Mouse (Mus musculus) lung, embryonic 14.5 days (tissue): Measurements from ENCODE around the gene Csgalnact2. TPM values are rescaled to one million over a fixed set of nuclear protein-coding genes. Genes with fewer than 3 reads are reported as not detected.

Experiments
- ATAC-seq: fragments of 200-750 bp; cut with Nextera tagmentation; 2 replicates; pipeline ENCODE4 v1.8.0; 2017; ENCODE audit warnings: mild to moderate bottlenecking, moderate TSS enrichment, moderate library complexity; ENCODE audit not compliant: insufficient read depth
- DNase-seq: peaks from one replicate; pipeline ENCODE4 v3.0.0-alpha.2; 2015
- H3K27ac ChIP-seq: fragments of 300-500 bp; sonication (generic); 2 replicates; pipeline ENCODE4 v1.5.1; 2014; ENCODE audit warnings: low read depth, mild to moderate bottlenecking, moderate library complexity
- H3K27me3 ChIP-seq: fragments of 300-500 bp; sonication (generic); 2 replicates; pipeline ENCODE4 v1.6.1; 2014; ENCODE audit warnings: low read length, control low read depth; ENCODE audit not compliant: insufficient read depth
- H3K36me3 ChIP-seq: fragments of 300-500 bp; sonication (generic); 2 replicates; pipeline ENCODE4 v1.6.1; 2014; ENCODE audit warnings: control low read depth; ENCODE audit not compliant: insufficient read depth
- H3K4me1 ChIP-seq: fragments of 300-500 bp; sonication (generic); 2 replicates; pipeline ENCODE4 v1.6.1; 2014; ENCODE audit warnings: antibody characterized with exemption, control low read depth; ENCODE audit not compliant: insufficient read depth
- H3K4me2 ChIP-seq: fragments of 300-500 bp; sonication (generic); 2 replicates; pipeline ENCODE4 v1.6.1; 2014; ENCODE audit warnings: mild to moderate bottlenecking
- H3K4me3 ChIP-seq: fragments of 300-500 bp; sonication (generic); 2 replicates; pipeline ENCODE4 v1.5.1; 2014; ENCODE audit warnings: low read depth, low read length
- H3K9ac ChIP-seq: fragments of 300-500 bp; sonication (generic); 2 replicates; pipeline ENCODE4 v1.6.1; 2014
- H3K9me3 ChIP-seq: fragments of 300-500 bp; sonication (generic); 2 replicates; pipeline ENCODE4 v1.6.1; 2016; ENCODE audit warnings: low read depth, low read length, control low read depth
- CTCF ChIP-seq: IDR thresholded peaks from 2 replicates; pipeline ENCODE4 v1.5.1; 2016; ENCODE audit warnings: antibody characterized with exemption, low read depth
- WGBS: fragments of 180-500 bp; shearing (Covaris S2); extraction: QIAGEN DNeasy Blood & Tissue Kit; methylation state at CpG from one replicate; pipeline ENCODE4 v1.1.7; 2014; 5-methylcytosine and 5-hydroxymethylcytosine counted together
- microRNA-seq: library from miRNA; unstranded; fragments of <30 nt; microRNA quantifications from one replicate; pipeline ENCODE4, GENCODE M21; 2016; ENCODE audit warnings: borderline number of aligned reads
- polyA plus RNA-seq: library from polyadenylated mRNA; unstranded; fragments of >200 nt; fragmentation: Nextera tagmentation; extraction: Ambion mirVana; gene quantifications from 2 replicates; pipeline ENCODE4 v1.2.1, GENCODE M21; 2014

The Csgalnact2 gene
- polyA plus RNA-seq, 1 experiment from 2014 or later, result 20.0 TPM

- peak overlapping the region; percentile 40 for H3K4me3 ChIP-seq
- peaks cover 7% of the 10 kb centered on the region; the same call in 1 of the 2 replicates for H3K4me1 ChIP-seq
- peak; percentile 52 for DNase-seq
- peak overlapping the region; percentile 48 for H3K9ac ChIP-seq
- peaks cover 22% of the 10 kb centered on the region for H3K27me3 ChIP-seq
- H3K9me3 ChIP-seq, result no peaks in the 10 kb centered on the region
- 1% methylated on average over 40 of the region's 40 CpGs for WGBS
- ATAC-seq, result peak; percentile 66
- TF ChIP-seq CTCF, result no peak
- H3K36me3 ChIP-seq, result no peaks in the 10 kb centered on the region
- H3K4me2 ChIP-seq, result peak overlapping the region; percentile 88
- peak overlapping the region; percentile 67 for H3K27ac ChIP-seq
These were observed 72.5 kb downstream of the Csgalnact2 start for GRCm38 (mm10) chr6:118066199-118067081.

DNA sequence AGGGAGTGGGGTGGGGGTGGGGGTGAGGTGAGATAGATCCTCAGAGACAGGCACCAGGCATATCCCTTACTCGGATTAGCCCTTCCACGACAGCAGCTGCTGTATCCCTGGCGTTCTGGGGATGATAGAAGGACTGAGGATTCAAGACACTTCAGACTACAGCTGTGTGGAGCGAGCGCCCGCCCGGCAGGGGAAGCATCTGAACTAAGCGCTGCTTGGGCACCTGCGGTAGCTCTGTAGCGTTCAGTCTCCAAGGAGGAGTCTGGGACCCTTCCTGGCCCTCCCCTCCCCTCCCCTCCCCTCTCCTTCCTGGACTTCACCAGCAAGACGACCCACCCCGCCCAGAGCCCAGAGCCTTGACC lies 73.1 kb downstream of the Csgalnact2 start:
- Histone ChIP-seq H3K36me3 (no peaks in the 10 kb centered on the region), H3K4me3 (peak overlapping the region; percentile 40), H3K27ac (peak overlapping the region; percentile 67; the same call in 1 of the 2 replicates), H3K4me2 (peak overlapping the region; percentile 88), H3K9me3 (no peaks in the 10 kb centered on the region), H3K9ac (no peak overlapping the region), H3K4me1 (peaks cover 7% of the 10 kb centered on the region; the same call in 1 of the 2 replicates), H3K27me3 (peaks cover 22% of the 10 kb centered on the region)
- ATAC-seq, result peak; percentile 42; the same call in 1 of the 2 replicates
- peak; percentile 31 for DNase-seq
- TF ChIP-seq CTCF, result no peak
- under 1% methylated on average over 10 of the region's 12 CpGs for WGBS

GRCm38 (mm10) chr6:118064968-118065530 lies 73.9 kb downstream of the Csgalnact2 start:
- no peak overlapping the region for H3K4me3 ChIP-seq
- WGBS, result 12% methylated on average over 7 of the region's 7 CpGs

DNA sequence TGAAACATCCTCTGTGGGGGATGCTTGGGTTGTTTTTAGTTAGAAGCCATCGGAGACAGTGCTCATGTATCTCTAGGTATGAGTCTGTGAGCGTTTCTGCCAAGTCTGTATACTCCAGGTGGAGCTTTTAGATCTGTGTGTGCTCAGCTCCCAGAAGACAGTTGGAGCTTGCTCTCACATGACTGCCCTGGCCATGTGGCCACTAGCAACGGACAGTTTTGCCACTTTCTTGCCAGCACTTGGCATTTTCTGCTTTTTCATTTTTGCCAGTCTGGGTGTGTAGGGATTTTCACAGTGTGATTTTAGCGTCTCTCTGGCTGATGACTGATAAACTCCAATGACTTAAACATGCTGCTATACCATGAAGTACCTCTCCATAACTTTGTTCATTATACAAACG lies 75.7 kb downstream of the Csgalnact2 start:
- Histone ChIP-seq H3K4me1 (peaks cover 7% of the 10 kb centered on the region; the same call in 1 of the 2 replicates), H3K9me3 (no peaks in the 10 kb centered on the region), H3K27ac (no peak overlapping the region), H3K4me3 (no peak overlapping the region), H3K9ac (no peak overlapping the region), H3K4me2 (no peak overlapping the region), H3K27me3 (peaks cover 22% of the 10 kb centered on the region), H3K36me3 (no peaks in the 10 kb centered on the region)
- no peak for TF ChIP-seq CTCF
- ATAC-seq (no peak), DNase-seq (no peak)
- WGBS, result 70% methylated on average over 5 of the region's 5 CpGs

More at GRCm38 (mm10) chr6:118064968-118065530, 73.9 kb downstream of the Csgalnact2 start:
- Histone ChIP-seq H3K36me3 (no peaks in the 10 kb centered on the region), H3K9ac (no peak overlapping the region), H3K27me3 (peaks cover 22% of the 10 kb centered on the region), H3K27ac (no peak overlapping the region), H3K9me3 (no peaks in the 10 kb centered on the region), H3K4me2 (peak overlapping the region; percentile 88), H3K4me1 (peaks cover 7% of the 10 kb centered on the region; the same call in 1 of the 2 replicates)
- TF ChIP-seq CTCF, result peak; percentile 78
- peak; percentile 84 for DNase-seq
- ATAC-seq, result 0 out of 2 replicates have a peak, but pooled peaks have one; percentile 8

DNA sequence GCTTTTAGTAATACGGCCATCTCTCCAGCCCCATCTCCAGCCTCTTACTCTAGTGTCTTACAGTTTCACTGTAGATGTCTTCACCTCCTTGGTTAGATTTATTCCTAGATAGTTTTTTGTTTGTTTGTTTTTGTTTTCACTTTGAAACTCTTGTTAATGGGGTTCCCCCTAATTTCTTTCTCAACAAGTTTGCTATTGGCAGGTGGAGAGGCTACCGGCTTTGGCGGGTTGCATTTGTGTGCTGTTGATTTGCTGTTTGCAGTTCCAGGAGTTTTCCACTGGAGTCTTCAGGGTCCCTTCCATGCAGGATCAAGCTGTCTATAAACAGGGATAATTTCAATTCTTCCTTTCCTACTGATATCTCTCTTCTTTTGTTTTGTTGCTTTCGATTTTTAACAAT lies 77.7 kb downstream of the Csgalnact2 start:
- Histone ChIP-seq H3K27me3 (peaks cover 16% of the 10 kb centered on the region), H3K9ac (no peak overlapping the region), H3K4me3 (no peak overlapping the region), H3K27ac (no peak overlapping the region), H3K9me3 (no peaks in the 10 kb centered on the region), H3K4me1 (peaks cover 2% of the 10 kb centered on the region; the same call in 1 of the 2 replicates), H3K4me2 (no peak overlapping the region), H3K36me3 (no peaks in the 10 kb centered on the region)
- WGBS, result 86% methylated on average over 4 of the region's 4 CpGs
- TF ChIP-seq CTCF, result no peak
- no peak for DNase-seq
- ATAC-seq, result no peak

Small RNAs within 50 kb of the gene (microRNA-seq; reads per million reads assigned to microRNA genes)
- not detected for gene Mir7044

Other genes with a start within 250 kb of the Csgalnact2 start
- gene Hnrnpf, start 238.8 kb downstream of the Csgalnact2 start, polyA plus RNA-seq, result 803 and 809 TPM in 2 replicates
- gene Fxyd4, start 201.4 kb downstream of the Csgalnact2 start, polyA plus RNA-seq, result 3.6 and 3.9 TPM in 2 replicates
- gene Rasgef1a, start 127.7 kb downstream of the Csgalnact2 start, polyA plus RNA-seq, result 1.0 and 1.1 TPM in 2 replicates
- gene Ret, start 58.6 kb upstream of the Csgalnact2 start, polyA plus RNA-seq, result 3.8 TPM in 2 replicates